Mouse (Mus musculus) embryo, embryonic 9.5 days (tissue): ENCODE measurements at regions not wholly inside any gene's neighbourhood (a gene's known extent, or its start where the extent isn't known, plus 50 kb on each side); places are given as distances from the start of the nearest gene placed in this dataset.
A peak's percentile ranks its signal among the peaks of the same experiment; 100 is the strongest.
"Not testable (repeated sequence)": the region's sequence is repeated elsewhere in the genome, so short reads cannot be mapped to it uniquely, and the experiment has no call there.

Source experiments
- DNase-seq: peaks from one replicate; pipeline ENCODE4 v3.0.0-alpha.2; 2017; ENCODE audit errors: extremely low spot score

GRCm38 (mm10) chr4:23567827-23568226, 928.4 kb upstream of the Mms22l start:
- DNase-seq: no peak

- DNase-seq: no peak
Observed at GRCm38 (mm10) chr4:23573013-23573412, 923.2 kb upstream of the Mms22l start.

- DNase-seq: no peak
Observed at GRCm38 (mm10) chr4:23587412-23587811, 908.8 kb upstream of the Mms22l start.

GRCm38 (mm10) chr4:23590883-23591282, 905.4 kb upstream of the Mms22l start:
- DNase-seq: peak; percentile 39

- no peak for DNase-seq
Observed at GRCm38 (mm10) chr4:23591593-23591992, 904.7 kb upstream of the Mms22l start.

- no peak for DNase-seq
Observed at GRCm38 (mm10) chr4:23600070-23600469, 896.2 kb upstream of the Mms22l start.

GRCm38 (mm10) chr4:23601426-23602293, 894.6 kb upstream of the Mms22l start:
- DNase-seq: no peak

- DNase-seq: no peak
Observed at GRCm38 (mm10) chr4:23602294-23602932, 893.8 kb upstream of the Mms22l start.

- no peak for DNase-seq
Observed at GRCm38 (mm10) chr4:23607348-23607747, 888.9 kb upstream of the Mms22l start.

GRCm38 (mm10) chr4:23621208-23621607, 875.0 kb upstream of the Mms22l start:
- no peak for DNase-seq

GRCm38 (mm10) chr4:23622231-23622630, 874.0 kb upstream of the Mms22l start:
- no peak for DNase-seq

GRCm38 (mm10) chr4:23636231-23636928, 859.9 kb upstream of the Mms22l start:
- no peak for DNase-seq

GRCm38 (mm10) chr4:23636929-23637235, 859.4 kb upstream of the Mms22l start:
- no peak for DNase-seq

- DNase-seq: not testable (repeated sequence)
Observed at GRCm38 (mm10) chr4:23656671-23657070, 839.6 kb upstream of the Mms22l start.

GRCm38 (mm10) chr4:23668896-23669295, 827.4 kb upstream of the Mms22l start:
- DNase-seq: no peak

- no peak for DNase-seq
Observed at GRCm38 (mm10) chr4:23703626-23704025, 792.6 kb upstream of the Mms22l start.

- no peak for DNase-seq
Observed at GRCm38 (mm10) chr4:23710716-23711115, 785.5 kb upstream of the Mms22l start.

- no peak for DNase-seq
Observed at GRCm38 (mm10) chr4:23713781-23714415, 782.4 kb upstream of the Mms22l start.

GRCm38 (mm10) chr4:23727846-23728245, 768.4 kb upstream of the Mms22l start:
- DNase-seq: no peak

GRCm38 (mm10) chr4:23732471-23732870, 763.8 kb upstream of the Mms22l start:
- no peak for DNase-seq

GRCm38 (mm10) chr4:23744079-23744478, 752.2 kb upstream of the Mms22l start:
- no peak for DNase-seq

- no peak for DNase-seq
Observed at GRCm38 (mm10) chr4:23758005-23758404, 738.2 kb upstream of the Mms22l start.
